Mouse (Mus musculus) stomach, postnatal 0 days (tissue): ENCODE measurements around the gene Zc2hc1b.

Experiments
- CTCF ChIP-seq: IDR thresholded peaks from 2 replicates; pipeline ENCODE4 v1.5.1; 2016; ENCODE audit warnings: antibody characterized with exemption, low read depth, mild to moderate bottlenecking, moderate library complexity
- EP300 ChIP-seq: optimal IDR thresholded peaks from 2 replicates; pipeline ENCODE3; 2016; ENCODE audit warnings: antibody characterized with exemption

GRCm38 (mm10) chr10:13172798-13173221 lies 5.0 kb downstream of the Zc2hc1b start:
- TF ChIP-seq CTCF (no peak), EP300 (no peak)
